Mouse (Mus musculus): ENCODE measurements at regions not wholly inside any gene's neighbourhood (a gene's known extent, or its start where the extent isn't known, plus 50 kb on each side); places are given as distances from the start of the nearest gene placed in this dataset.

DNA sequence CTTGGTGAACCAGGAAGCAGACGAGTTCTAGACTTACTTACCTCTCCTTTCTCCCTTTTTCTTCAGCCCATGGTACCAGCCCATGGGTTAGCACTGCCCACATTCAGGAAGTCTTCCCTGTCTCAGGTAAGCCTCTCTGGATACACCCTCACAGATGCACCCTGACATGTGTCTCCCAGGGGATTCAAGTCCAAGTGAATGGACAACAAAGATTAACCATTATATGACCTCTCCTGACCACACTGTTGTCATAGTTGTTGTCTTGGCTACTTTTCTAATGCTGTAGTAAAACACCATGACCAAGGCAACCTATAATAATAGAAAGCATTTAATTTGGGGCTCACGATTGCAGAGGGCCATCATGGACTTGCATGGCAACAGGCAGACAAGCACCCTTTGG is 98.8 kb upstream of the Vash1 start:
- Histone ChIP-seq H3K4me1 (replicated peaks; ENCODE audit: control insufficient read depth, insufficient read depth, low read length) (no peaks in the 10 kb centered on the region), H3K36me3 (ENCODE audit: control insufficient read depth, insufficient read depth) (no peaks in the 10 kb centered on the region), H3K4me2 (replicated peaks; ENCODE audit: low read depth) (no peak overlapping the region), H3K27me3 (replicated peaks; ENCODE audit: control insufficient read depth, insufficient read depth, low read length) (no peaks in the 10 kb centered on the region), H3K4me3 (ENCODE audit: low read depth, low read length) (no peak overlapping the region), H3K9ac (ENCODE audit: low read depth, low read length) (no peak overlapping the region), H3K9me3 (ENCODE audit: control insufficient read depth) (no peaks in the 10 kb centered on the region), H3K27ac (ENCODE audit: low read depth, low read length) (no peak overlapping the region)
- TF ChIP-seq CTCF (IDR thresholded peaks at IDR 0.05; ENCODE audit: low read depth): no peak
- 86% methylated on average over 2 of the region's 2 CpGs for WGBS
- no peak for ATAC-seq

DNA sequence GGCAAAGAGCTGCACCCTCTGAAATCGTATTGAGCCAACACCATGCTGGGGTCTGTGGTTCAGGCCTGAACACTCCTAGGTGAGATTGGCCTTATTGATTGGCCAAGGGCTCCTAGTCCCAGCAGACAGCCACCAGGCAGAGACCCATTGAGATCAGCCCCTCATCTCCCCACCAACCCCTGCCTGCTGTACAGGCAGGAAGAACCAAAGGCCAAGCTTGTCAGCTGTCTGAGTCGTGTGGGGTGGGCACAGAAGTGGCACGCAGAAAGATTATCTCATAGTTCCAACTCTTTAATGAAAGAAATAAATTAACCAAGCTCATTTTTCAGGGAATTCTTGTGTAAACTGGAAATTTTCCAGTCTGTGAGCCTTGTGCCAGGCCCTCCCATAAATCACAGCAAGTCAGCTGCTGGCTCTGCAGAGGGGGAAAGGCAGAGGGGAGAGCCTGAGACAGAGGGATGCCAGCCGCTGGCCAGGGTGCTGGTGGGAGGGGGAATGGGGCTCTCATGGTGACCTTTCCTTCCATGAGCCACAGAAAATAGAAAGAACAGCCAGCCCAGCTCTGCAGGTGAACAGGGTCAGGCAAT is 98.3 kb upstream of the Vash1 start:
- Histone ChIP-seq H3K27ac (ENCODE audit: low read depth, low read length) (no peak overlapping the region), H3K36me3 (ENCODE audit: control insufficient read depth, insufficient read depth) (no peaks in the 10 kb centered on the region), H3K27me3 (replicated peaks; ENCODE audit: control insufficient read depth, insufficient read depth, low read length) (no peaks in the 10 kb centered on the region), H3K9me3 (ENCODE audit: control insufficient read depth) (no peaks in the 10 kb centered on the region), H3K4me1 (replicated peaks; ENCODE audit: control insufficient read depth, insufficient read depth, low read length) (no peaks in the 10 kb centered on the region), H3K9ac (ENCODE audit: low read depth, low read length) (no peak overlapping the region), H3K4me2 (replicated peaks; ENCODE audit: low read depth) (no peak overlapping the region), H3K4me3 (ENCODE audit: low read depth, low read length) (no peak overlapping the region)
- TF ChIP-seq CTCF (IDR thresholded peaks at IDR 0.05; ENCODE audit: low read depth): no peak
- no peak for ATAC-seq
- 58% methylated on average over 4 of the region's 4 CpGs for WGBS

DNA sequence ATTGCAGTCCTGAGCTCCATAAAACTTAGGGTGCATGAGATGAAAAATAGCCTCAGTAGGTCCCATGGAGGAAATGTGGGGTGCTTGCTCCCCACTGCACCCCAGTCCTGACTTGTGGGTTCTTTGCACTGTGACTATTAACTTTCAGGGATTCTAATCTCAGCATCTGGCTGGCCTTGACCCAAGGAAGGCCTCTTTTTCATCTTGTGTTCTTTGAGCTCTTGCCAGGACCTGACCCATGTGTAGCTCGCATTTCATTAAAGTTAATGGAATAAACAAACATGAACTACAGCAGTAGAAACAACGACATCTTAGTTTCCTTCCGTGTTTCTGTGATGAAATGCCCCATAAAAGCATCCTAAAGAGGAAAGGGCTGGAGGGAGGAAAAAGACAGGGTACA is 96.4 kb upstream of the Vash1 start:
- Histone ChIP-seq H3K4me3 (ENCODE audit: low read depth, low read length) (no peak overlapping the region), H3K4me2 (replicated peaks; ENCODE audit: low read depth) (no peak overlapping the region), H3K9me3 (ENCODE audit: control insufficient read depth) (no peaks in the 10 kb centered on the region), H3K27ac (ENCODE audit: low read depth, low read length) (no peak overlapping the region), H3K36me3 (ENCODE audit: control insufficient read depth, insufficient read depth) (no peaks in the 10 kb centered on the region), H3K4me1 (replicated peaks; ENCODE audit: control insufficient read depth, insufficient read depth, low read length) (no peaks in the 10 kb centered on the region), H3K27me3 (replicated peaks; ENCODE audit: control insufficient read depth, insufficient read depth, low read length) (no peaks in the 10 kb centered on the region), H3K9ac (ENCODE audit: low read depth, low read length) (no peak overlapping the region)
- no peak for TF ChIP-seq CTCF (IDR thresholded peaks at IDR 0.05; ENCODE audit: low read depth)
- ATAC-seq: no peak
- WGBS: 41% methylated on average over 3 of the region's 3 CpGs

- H3K27ac ChIP-seq (ENCODE audit: low read depth, low read length): no peak overlapping the region
- no peaks in the 10 kb centered on the region for H3K4me1 ChIP-seq (replicated peaks; ENCODE audit: control insufficient read depth, insufficient read depth, low read length)
- H3K4me3 ChIP-seq (ENCODE audit: low read depth, low read length): no peak overlapping the region
- no peak overlapping the region for H3K4me2 ChIP-seq (replicated peaks; ENCODE audit: low read depth)
- TF ChIP-seq CTCF (IDR thresholded peaks at IDR 0.05; ENCODE audit: low read depth): no peak
- no peaks in the 10 kb centered on the region for H3K27me3 ChIP-seq (replicated peaks; ENCODE audit: control insufficient read depth, insufficient read depth, low read length)
- 85% methylated on average over 6 of the region's 6 CpGs for WGBS
- no peak for ATAC-seq
- no peak overlapping the region for H3K9ac ChIP-seq (ENCODE audit: low read depth, low read length)
- no peaks in the 10 kb centered on the region for H3K36me3 ChIP-seq (ENCODE audit: control insufficient read depth, insufficient read depth)
- no peaks in the 10 kb centered on the region for H3K9me3 ChIP-seq (ENCODE audit: control insufficient read depth)
These were observed 90.5 kb upstream of the Vash1 start for GRCm38 (mm10) chr12:86588010-86588409.

DNA sequence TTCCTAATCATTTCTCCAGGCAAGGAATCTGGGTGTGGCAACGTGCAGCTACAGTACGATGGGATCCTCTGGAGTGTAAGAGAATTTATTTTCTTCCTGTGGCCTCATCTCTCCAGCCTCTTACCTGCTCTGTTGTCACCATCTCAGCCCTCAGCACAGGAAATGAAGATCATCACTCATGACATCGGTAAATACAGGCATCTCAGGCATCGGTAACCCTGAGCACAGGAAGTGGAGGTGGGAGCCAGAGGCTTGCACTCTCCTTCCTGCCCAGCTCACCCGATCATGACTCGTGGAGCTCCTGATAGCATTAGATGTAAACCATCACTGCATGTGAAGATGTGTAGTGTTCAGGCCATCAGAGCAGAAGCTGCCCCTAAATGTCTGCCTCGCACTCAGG is 86.0 kb upstream of the Vash1 start:
- WGBS: 55% methylated on average over 7 of the region's 7 CpGs
- no peaks in the 10 kb centered on the region for H3K27me3 ChIP-seq (replicated peaks; ENCODE audit: control insufficient read depth, insufficient read depth, low read length)
- no peaks in the 10 kb centered on the region for H3K9me3 ChIP-seq (ENCODE audit: control insufficient read depth)
- no peaks in the 10 kb centered on the region for H3K36me3 ChIP-seq (ENCODE audit: control insufficient read depth, insufficient read depth)
- no peak overlapping the region for H3K9ac ChIP-seq (ENCODE audit: low read depth, low read length)
- H3K4me1 ChIP-seq (replicated peaks; ENCODE audit: control insufficient read depth, insufficient read depth, low read length): no peaks in the 10 kb centered on the region
- no peak overlapping the region for H3K4me2 ChIP-seq (replicated peaks; ENCODE audit: low read depth)
- no peak for ATAC-seq
- no peak for TF ChIP-seq CTCF (IDR thresholded peaks at IDR 0.05; ENCODE audit: low read depth)
- H3K27ac ChIP-seq (ENCODE audit: low read depth, low read length): no peak overlapping the region
- no peak overlapping the region for H3K4me3 ChIP-seq (ENCODE audit: low read depth, low read length)

- Histone ChIP-seq H3K27me3 (replicated peaks; ENCODE audit: control insufficient read depth, insufficient read depth, low read length) (no peaks in the 10 kb centered on the region), H3K36me3 (ENCODE audit: control insufficient read depth, insufficient read depth) (no peaks in the 10 kb centered on the region), H3K4me1 (replicated peaks; ENCODE audit: control insufficient read depth, insufficient read depth, low read length) (no peaks in the 10 kb centered on the region), H3K27ac (ENCODE audit: low read depth, low read length) (no peak overlapping the region), H3K9me3 (ENCODE audit: control insufficient read depth) (no peaks in the 10 kb centered on the region), H3K4me2 (replicated peaks; ENCODE audit: low read depth) (no peak overlapping the region), H3K9ac (ENCODE audit: low read depth, low read length) (no peak overlapping the region), H3K4me3 (ENCODE audit: low read depth, low read length) (no peak overlapping the region)
- TF ChIP-seq CTCF (IDR thresholded peaks at IDR 0.05; ENCODE audit: low read depth): no peak
- WGBS: 67% methylated on average over 11 of the region's 11 CpGs
- no peak for ATAC-seq
These were observed 83.9 kb upstream of the Vash1 start for GRCm38 (mm10) chr12:86594647-86595046.

GRCm38 (mm10) chr12:86600041-86600440 is 78.5 kb upstream of the Vash1 start:
- H3K4me3 ChIP-seq (ENCODE audit: low read depth, low read length): no peak overlapping the region
- H3K36me3 ChIP-seq (ENCODE audit: control insufficient read depth, insufficient read depth): no peaks in the 10 kb centered on the region
- H3K4me1 ChIP-seq (replicated peaks; ENCODE audit: control insufficient read depth, insufficient read depth, low read length): no peaks in the 10 kb centered on the region
- WGBS: 27% methylated on average over 1 of the region's 1 CpGs
- no peaks in the 10 kb centered on the region for H3K27me3 ChIP-seq (replicated peaks; ENCODE audit: control insufficient read depth, insufficient read depth, low read length)
- no peak for ATAC-seq
- no peak overlapping the region for H3K4me2 ChIP-seq (replicated peaks; ENCODE audit: low read depth)
- H3K9me3 ChIP-seq (ENCODE audit: control insufficient read depth): no peaks in the 10 kb centered on the region
- TF ChIP-seq CTCF (IDR thresholded peaks at IDR 0.05; ENCODE audit: low read depth): no peak
- H3K9ac ChIP-seq (ENCODE audit: low read depth, low read length): no peak overlapping the region
- no peak overlapping the region for H3K27ac ChIP-seq (ENCODE audit: low read depth, low read length)

Measured in intestine, postnatal 0 days (tissue).